Mouse (Mus musculus): ENCODE data around the gene Ugt1a8.
"Not testable (repeated sequence)": the region's sequence is repeated elsewhere in the genome, so short reads cannot be mapped to it uniquely, and the experiment has no call there.

DNA sequence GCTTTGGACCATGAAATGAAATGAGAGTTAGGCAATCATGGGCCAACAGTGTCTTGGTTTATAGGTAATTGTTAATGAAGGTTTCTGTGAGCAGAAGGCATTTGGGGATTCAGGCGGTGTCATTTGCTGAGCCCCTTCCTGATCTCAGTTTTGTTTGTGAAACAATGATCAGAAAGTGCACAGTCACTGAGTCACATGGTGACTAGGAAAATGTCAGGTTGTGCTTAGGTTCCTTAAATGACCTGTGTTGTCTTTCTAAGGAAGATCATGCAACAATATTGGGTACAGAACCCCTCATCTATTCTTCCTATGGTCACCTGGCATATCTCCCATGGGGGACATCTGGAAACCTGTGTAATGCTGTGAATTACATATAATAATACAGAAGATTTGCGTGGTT is 40.2 kb upstream of the Ugt1a8 start:
- TF ChIP-seq POLR2A (IDR thresholded peaks at IDR 0.05; ENCODE audit: extremely low read depth, insufficient read depth, low read length); CTCF (IDR thresholded peaks at IDR 0.05; ENCODE audit: low read depth, low read length): not testable (repeated sequence)
